Mouse (Mus musculus) hindbrain, postnatal 0 days (tissue): ENCODE measurements around the gene Nfia. TPM values are rescaled to one million over a fixed set of nuclear protein-coding genes. Genes with fewer than 3 reads are reported as not detected.

Experiments
- ATAC-seq: fragments of 200-750 bp; cut with Nextera tagmentation; 2 replicates; pipeline ENCODE4 v1.8.0; 2017; ENCODE audit warnings: mild to moderate bottlenecking, moderate TSS enrichment, moderate library complexity
- DNase-seq: peaks from one replicate; pipeline ENCODE4 v3.0.0-alpha.2; 2015; ENCODE audit warnings: low spot score
- H3K27ac ChIP-seq: fragments of 300-500 bp; sonication (generic); 2 replicates; pipeline ENCODE4 v1.5.1; 2014; ENCODE audit warnings: mild to moderate bottlenecking
- H3K27me3 ChIP-seq: fragments of 300-500 bp; sonication (generic); 2 replicates; pipeline ENCODE4 v1.6.1; 2014; ENCODE audit warnings: low read length, mixed read lengths; ENCODE audit not compliant: insufficient read depth
- H3K36me3 ChIP-seq: fragments of 300-500 bp; sonication (generic); 2 replicates; pipeline ENCODE4 v1.6.1; 2014; ENCODE audit warnings: low read length, mixed read lengths; ENCODE audit not compliant: insufficient read depth
- H3K4me1 ChIP-seq: fragments of 300-500 bp; sonication (generic); 2 replicates; pipeline ENCODE4 v1.6.1; 2014; ENCODE audit warnings: antibody characterized with exemption, low read length, mixed read lengths; ENCODE audit not compliant: insufficient read depth
- H3K4me2 ChIP-seq: fragments of 300-500 bp; sonication (generic); 2 replicates; pipeline ENCODE4 v1.6.1; 2014; ENCODE audit warnings: low read depth, mild to moderate bottlenecking, low read length, moderate library complexity, mixed read lengths
- H3K4me3 ChIP-seq: fragments of 300-500 bp; sonication (generic); 2 replicates; pipeline ENCODE4 v1.5.1; 2014; ENCODE audit warnings: low read length
- H3K9ac ChIP-seq: fragments of 300-500 bp; sonication (generic); replicated peaks from 2 replicates; pipeline ENCODE4 v1.6.1; 2014; ENCODE audit warnings: mild to moderate bottlenecking, low read length, moderate library complexity, mixed read lengths
- H3K9me3 ChIP-seq: fragments of 300-500 bp; sonication (generic); 2 replicates; pipeline ENCODE4 v1.6.1; 2016; ENCODE audit warnings: low read length, mixed read lengths
- CTCF ChIP-seq: IDR thresholded peaks from 2 replicates; pipeline ENCODE4 v1.5.1; 2016; ENCODE audit warnings: antibody characterized with exemption, control low read depth, low read depth
- WGBS: fragments of 180-500 bp; shearing (Covaris S2); extraction: QIAGEN DNeasy Blood & Tissue Kit; methylation state at CpG from one replicate; pipeline ENCODE4 v1.1.7; 2014; 5-methylcytosine and 5-hydroxymethylcytosine counted together
- polyA plus RNA-seq: library from polyadenylated mRNA; unstranded; fragments of >200 nt; fragmentation: Nextera tagmentation; extraction: Ambion mirVana; gene quantifications from 2 replicates; pipeline ENCODE4 v1.2.1, GENCODE M21; 2015
- total RNA-seq: library from RNA; depleted of rRNA; stranded (reverse); fragments of >200 nt; gene quantifications from 2 replicates; pipeline ENCODE4 v1.2.3, GENCODE M21; 2014

Nfia gene
- total and polyA plus RNA-seq, 2 experiments from 2014 or later, result 71.0 to 97.2 TPM

DNA sequence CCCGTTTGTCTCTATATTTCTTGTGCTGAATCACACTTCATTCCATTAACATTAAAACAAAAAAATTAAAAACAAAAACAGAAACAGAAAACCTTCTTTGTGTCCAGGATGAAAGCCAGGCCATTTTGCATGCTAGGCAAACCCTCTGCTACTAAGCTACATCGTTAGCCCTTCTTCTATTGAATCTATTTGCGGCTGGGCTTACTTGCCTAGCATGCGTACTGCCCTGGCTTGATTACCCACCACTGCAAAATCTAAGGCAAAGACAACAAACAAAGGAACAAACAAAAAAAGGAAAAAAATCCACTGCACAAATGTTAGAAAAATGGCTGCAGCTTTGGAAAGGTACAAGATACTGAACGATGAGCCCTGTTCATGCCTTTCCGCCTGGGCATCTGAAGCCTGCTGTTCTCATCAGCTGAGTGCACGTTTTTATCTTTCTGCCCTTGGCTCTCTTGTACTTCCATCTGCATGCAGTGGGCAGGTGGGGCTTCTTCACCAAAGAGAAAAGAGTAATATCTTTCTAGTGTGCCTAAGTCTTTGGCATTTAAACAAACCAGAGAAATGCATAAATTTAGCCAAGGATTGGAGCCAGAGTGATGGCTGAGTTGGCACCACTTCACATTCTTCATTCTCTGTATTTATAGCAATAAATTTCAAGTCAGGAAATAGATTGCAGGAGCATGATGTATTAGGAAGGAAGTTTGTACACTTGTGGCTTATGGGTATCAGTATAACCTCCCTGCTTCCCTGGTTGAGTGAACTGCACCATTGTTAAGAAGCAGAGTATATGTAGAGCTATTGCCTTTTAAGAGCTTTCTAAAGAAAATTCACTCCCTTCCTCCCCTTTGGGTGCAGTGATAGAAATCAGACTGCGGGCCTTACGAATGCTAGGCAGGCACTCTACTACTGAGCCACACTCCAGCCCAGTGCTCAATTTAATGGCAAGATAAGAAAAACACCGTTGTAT lies 121.7 kb downstream of the Nfia start:
- H3K36me3 ChIP-seq, result no peaks in the 10 kb centered on the region
- H3K4me3 ChIP-seq, result no peak overlapping the region
- no peaks in the 10 kb centered on the region for H3K27me3 ChIP-seq
- no peak for TF ChIP-seq CTCF
- WGBS, result 58% methylated on average over 10 of the region's 10 CpGs
- H3K9ac ChIP-seq, result no peak overlapping the region
- no peaks in the 10 kb centered on the region; the same call in 1 of the 2 replicates for H3K4me1 ChIP-seq
- no peak for DNase-seq
- ATAC-seq, result no peak; the same call in 1 of the 2 replicates
- H3K9me3 ChIP-seq, result no peaks in the 10 kb centered on the region
- no peak overlapping the region for H3K4me2 ChIP-seq
- peak overlapping the region; percentile 38 for H3K27ac ChIP-seq

- Histone ChIP-seq H3K9me3 (no peaks in the 10 kb centered on the region), H3K9ac (no peak overlapping the region), H3K4me3 (no peak overlapping the region), H3K4me1 (no peaks in the 10 kb centered on the region; the same call in 1 of the 2 replicates), H3K4me2 (no peak overlapping the region), H3K27me3 (no peaks in the 10 kb centered on the region), H3K27ac (no peak overlapping the region; the same call in 1 of the 2 replicates), H3K36me3 (no peaks in the 10 kb centered on the region)
- DNase-seq, result no peak
- no peak for ATAC-seq
- WGBS, result 89% methylated on average over 5 of the region's 5 CpGs
- TF ChIP-seq CTCF, result no peak
Observed at GRCm38 (mm10) chr4:97895940-97896339, 123.4 kb downstream of the Nfia start.

GRCm38 (mm10) chr4:97900256-97900944 lies 127.9 kb downstream of the Nfia start:
- Histone ChIP-seq H3K36me3 (no peaks in the 10 kb centered on the region), H3K27ac (peak overlapping the region; percentile 32; the same call in 1 of the 2 replicates), H3K4me2 (no peak overlapping the region), H3K4me1 (no peaks in the 10 kb centered on the region), H3K4me3 (no peak overlapping the region), H3K9ac (no peak overlapping the region), H3K9me3 (no peaks in the 10 kb centered on the region), H3K27me3 (no peaks in the 10 kb centered on the region)
- DNase-seq (peak; percentile 54), ATAC-seq (no peak)
- TF ChIP-seq CTCF, result no peak
- WGBS, result 53% methylated on average over 12 of the region's 12 CpGs

- H3K9ac ChIP-seq, result no peak overlapping the region
- peaks cover 11% of the 10 kb centered on the region; the same call in 1 of the 2 replicates for H3K4me1 ChIP-seq
- no peak overlapping the region for H3K27ac ChIP-seq
- H3K4me3 ChIP-seq, result no peak overlapping the region
- 47% methylated on average over 4 of the region's 4 CpGs for WGBS
- H3K4me2 ChIP-seq, result no peak overlapping the region
- ATAC-seq, result no peak
- no peaks in the 10 kb centered on the region for H3K9me3 ChIP-seq
- H3K27me3 ChIP-seq, result no peaks in the 10 kb centered on the region
- DNase-seq, result no peak
- no peaks in the 10 kb centered on the region for H3K36me3 ChIP-seq
- TF ChIP-seq CTCF, result no peak
Observed at GRCm38 (mm10) chr4:97905826-97906225, 133.3 kb downstream of the Nfia start.

GRCm38 (mm10) chr4:97908576-97909147 lies 136.1 kb downstream of the Nfia start:
- DNase-seq, result peak; percentile 34
- 58% methylated on average over 4 of the region's 4 CpGs for WGBS
- H3K36me3 ChIP-seq, result no peaks in the 10 kb centered on the region
- no peaks in the 10 kb centered on the region for H3K27me3 ChIP-seq
- H3K4me1 ChIP-seq, result peaks cover 18% of the 10 kb centered on the region
- no peak overlapping the region for H3K9ac ChIP-seq
- 0 out of 2 replicates have a peak, but pooled peaks have one; percentile 8 for ATAC-seq
- peak overlapping the region; percentile 15; the same call in 1 of the 2 replicates for H3K27ac ChIP-seq
- no peak for TF ChIP-seq CTCF
- no peak overlapping the region for H3K4me3 ChIP-seq
- H3K4me2 ChIP-seq, result no peak overlapping the region
- no peaks in the 10 kb centered on the region for H3K9me3 ChIP-seq

GRCm38 (mm10) chr4:97910115-97910776 lies 137.7 kb downstream of the Nfia start:
- Histone ChIP-seq H3K4me2 (peak overlapping the region; percentile 45), H3K4me3 (0 out of 2 replicates have a peak overlapping the region, but pooled peaks have one; percentile 11), H3K36me3 (no peaks in the 10 kb centered on the region), H3K27me3 (no peaks in the 10 kb centered on the region), H3K9ac (no peak overlapping the region), H3K4me1 (peaks cover 24% of the 10 kb centered on the region), H3K9me3 (no peaks in the 10 kb centered on the region), H3K27ac (peak overlapping the region; percentile 80)
- TF ChIP-seq CTCF, result no peak
- ATAC-seq, result peak; percentile 63
- 41% methylated on average over 9 of the region's 9 CpGs for WGBS
- DNase-seq, result no peak
